Mouse (Mus musculus) stomach, postnatal 0 days (tissue): ENCODE data around the gene Ppp1r2. TPM values are rescaled to one million over a fixed set of nuclear protein-coding genes. Genes with fewer than 3 reads are reported as not detected.

Experiments
- ATAC-seq: fragments of 200-750 bp; cut with Nextera tagmentation; 2 replicates; pipeline ENCODE4 v1.8.0; 2017; ENCODE audit not compliant: low FRiP score, low TSS enrichment
- DNase-seq: peaks from one replicate; pipeline ENCODE4 v3.0.0-alpha.2; 2016; ENCODE audit warnings: low spot score
- H3K27ac ChIP-seq: fragments of 300-500 bp; sonication (generic); replicated peaks from 2 replicates; pipeline ENCODE4 v1.5.1; 2014; ENCODE audit warnings: mild to moderate bottlenecking, control low read depth
- H3K27me3 ChIP-seq: fragments of 300-500 bp; sonication (generic); 2 replicates; pipeline ENCODE4 v1.6.1; 2014; ENCODE audit warnings: low read length; ENCODE audit not compliant: control insufficient read depth, insufficient read depth
- H3K36me3 ChIP-seq: fragments of 300-500 bp; sonication (generic); 2 replicates; pipeline ENCODE4 v1.6.1; 2014; ENCODE audit warnings: low read length, mixed read lengths; ENCODE audit not compliant: control insufficient read depth, insufficient read depth
- H3K4me1 ChIP-seq: fragments of 300-500 bp; sonication (generic); replicated peaks from 2 replicates; pipeline ENCODE4 v1.6.1; 2014; ENCODE audit warnings: antibody characterized with exemption; ENCODE audit not compliant: control insufficient read depth, insufficient read depth
- H3K4me2 ChIP-seq: fragments of 300-500 bp; sonication (generic); replicated peaks from 2 replicates; pipeline ENCODE4 v1.6.1; 2014; ENCODE audit warnings: low read depth, mild to moderate bottlenecking, control low read depth, moderate library complexity
- H3K4me3 ChIP-seq: fragments of 300-500 bp; sonication (generic); 2 replicates; pipeline ENCODE4 v1.5.1; 2014; ENCODE audit warnings: low read depth, low read length, control low read depth
- H3K9ac ChIP-seq: fragments of 300-500 bp; sonication (generic); 2 replicates; pipeline ENCODE4 v1.6.1; 2014; ENCODE audit warnings: mild to moderate bottlenecking, low read length, control low read depth, mixed read lengths
- H3K9me3 ChIP-seq: fragments of 300-500 bp; sonication (generic); 2 replicates; pipeline ENCODE4 v1.6.1; 2016; ENCODE audit warnings: low read length; ENCODE audit not compliant: control insufficient read depth
- CTCF ChIP-seq: IDR thresholded peaks from 2 replicates; pipeline ENCODE4 v1.5.1; 2016; ENCODE audit warnings: antibody characterized with exemption, low read depth, mild to moderate bottlenecking, moderate library complexity
- EP300 ChIP-seq: optimal IDR thresholded peaks from 2 replicates; pipeline ENCODE3; 2016; ENCODE audit warnings: antibody characterized with exemption
- whole genome bisulfite sequencing: fragments of 180-500 bp; shearing (Covaris S2); extraction: QIAGEN DNeasy Blood & Tissue Kit; methylation state at CpG from one replicate; pipeline ENCODE4 v1.1.7; 2014; 5-methylcytosine and 5-hydroxymethylcytosine counted together
- polyA plus RNA-seq: library from polyadenylated mRNA; unstranded; fragments of >200 nt; fragmentation: Nextera tagmentation; extraction: Ambion mirVana; gene quantifications from 2 replicates; pipeline ENCODE4 v1.2.1, GENCODE M21; 2015

The Ppp1r2 gene
- polyA plus RNA-seq, 1 experiment from 2014 or later, result 99.7 TPM

- H3K9ac ChIP-seq, result no peak overlapping the region
- no peak for ATAC-seq
- H3K27ac ChIP-seq, result no peak overlapping the region
- no peaks in the 10 kb centered on the region for H3K27me3 ChIP-seq
- no peaks in the 10 kb centered on the region for H3K36me3 ChIP-seq
- no peak for DNase-seq
- H3K4me1 ChIP-seq, result no peaks in the 10 kb centered on the region
- no peak overlapping the region for H3K4me3 ChIP-seq
- no peak overlapping the region for H3K4me2 ChIP-seq
- no peaks in the 10 kb centered on the region for H3K9me3 ChIP-seq
- TF ChIP-seq CTCF (no peak), EP300 (no peak)
- WGBS, result 93% methylated on average over 6 of the region's 6 CpGs
Observed at GRCm38 (mm10) chr16:31300883-31301532, 25.9 kb upstream of the Ppp1r2 start.

- 67% methylated on average over 7 of the region's 7 CpGs for WGBS
- Histone ChIP-seq H3K9ac (no peak overlapping the region), H3K27me3 (no peaks in the 10 kb centered on the region), H3K4me3 (no peak overlapping the region), H3K4me2 (no peak overlapping the region), H3K4me1 (no peaks in the 10 kb centered on the region), H3K9me3 (no peaks in the 10 kb centered on the region), H3K27ac (no peak overlapping the region), H3K36me3 (no peaks in the 10 kb centered on the region)
- TF ChIP-seq CTCF (no peak), EP300 (no peak)
- ATAC-seq (no peak), DNase-seq (no peak)
Observed at GRCm38 (mm10) chr16:31300467-31300866, 25.4 kb upstream of the Ppp1r2 start.

- Histone ChIP-seq H3K27ac (no peak overlapping the region), H3K36me3 (no peaks in the 10 kb centered on the region), H3K9ac (no peak overlapping the region), H3K4me1 (no peaks in the 10 kb centered on the region), H3K4me2 (no peak overlapping the region), H3K4me3 (no peak overlapping the region), H3K27me3 (no peaks in the 10 kb centered on the region), H3K9me3 (no peaks in the 10 kb centered on the region)
- no peak for TF ChIP-seq CTCF
- TF ChIP-seq EP300, result no peak
- ATAC-seq (no peak), DNase-seq (no peak)
- 46% methylated on average over 3 of the region's 3 CpGs for WGBS
Observed at GRCm38 (mm10) chr16:31299960-31300353, 24.9 kb upstream of the Ppp1r2 start.

GRCm38 (mm10) chr16:31299164-31299959, 24.3 kb upstream of the Ppp1r2 start:
- Histone ChIP-seq H3K4me3 (no peak overlapping the region), H3K9me3 (no peaks in the 10 kb centered on the region), H3K9ac (no peak overlapping the region), H3K27me3 (no peaks in the 10 kb centered on the region), H3K4me1 (no peaks in the 10 kb centered on the region), H3K27ac (no peak overlapping the region), H3K4me2 (no peak overlapping the region), H3K36me3 (no peaks in the 10 kb centered on the region)
- DNase-seq (no peak), ATAC-seq (0 out of 2 replicates have a peak, but pooled peaks have one; percentile 15)
- 38% methylated on average over 11 of the region's 11 CpGs for WGBS
- TF ChIP-seq EP300, result no peak
- no peak for TF ChIP-seq CTCF

GRCm38 (mm10) chr16:31297113-31297512, 22.0 kb upstream of the Ppp1r2 start:
- H3K27ac ChIP-seq, result no peak overlapping the region
- no peak overlapping the region for H3K4me3 ChIP-seq
- DNase-seq (no peak), ATAC-seq (no peak)
- no peaks in the 10 kb centered on the region for H3K36me3 ChIP-seq
- no peak overlapping the region for H3K9ac ChIP-seq
- no peak overlapping the region for H3K4me2 ChIP-seq
- no peaks in the 10 kb centered on the region for H3K27me3 ChIP-seq
- WGBS, result 85% methylated on average over 7 of the region's 7 CpGs
- no peaks in the 10 kb centered on the region for H3K4me1 ChIP-seq
- no peak for TF ChIP-seq CTCF
- H3K9me3 ChIP-seq, result no peaks in the 10 kb centered on the region

- no peaks in the 10 kb centered on the region for H3K36me3 ChIP-seq
- TF ChIP-seq EP300 (no peak), CTCF (no peak)
- H3K27me3 ChIP-seq, result no peaks in the 10 kb centered on the region
- no peak overlapping the region for H3K4me2 ChIP-seq
- H3K4me3 ChIP-seq, result no peak overlapping the region
- no peaks in the 10 kb centered on the region for H3K4me1 ChIP-seq
- no peak for DNase-seq
- H3K9ac ChIP-seq, result no peak overlapping the region
- WGBS, result 54% methylated on average over 4 of the region's 4 CpGs
- ATAC-seq, result no peak
- no peaks in the 10 kb centered on the region for H3K9me3 ChIP-seq
- H3K27ac ChIP-seq, result no peak overlapping the region
Observed at GRCm38 (mm10) chr16:31293761-31294160, 18.7 kb upstream of the Ppp1r2 start.
